Mouse (Mus musculus): ENCODE measurements around the gene Klk5.

The Klk5 gene

GRCm38 (mm10) chr7:43841701-43842100 lies at the start of gene Klk5:
Gene Klk5 (plus strand): TSS chr7:43841971.
- no peak for DNase-seq (ENCODE audit: low read depth, low spot score)

- no peak for DNase-seq (ENCODE audit: low read depth, low spot score)
Observed at GRCm38 (mm10) chr7:43796355-43796754, 45.4 kb upstream of the Klk5 start.

- peak; percentile 36 for DNase-seq (ENCODE audit: low read depth, low spot score)
Observed at GRCm38 (mm10) chr7:43797333-43797769, 44.4 kb upstream of the Klk5 start, which contains the start of gene Klk8. Gene Klk8 (plus strand): TSS chr7:43797577.

- peak; percentile 50 for DNase-seq (ENCODE audit: low read depth, low spot score)
Observed at GRCm38 (mm10) chr7:43797844-43798462, 43.8 kb upstream of the Klk5 start.

- DNase-seq (ENCODE audit: low read depth, low spot score): no peak
Observed at GRCm38 (mm10) chr7:43799876-43800275, 41.9 kb upstream of the Klk5 start.

GRCm38 (mm10) chr7:43810994-43811393 lies 30.8 kb upstream of the Klk5 start, which contains the start of gene Klk7:
Gene Klk7 (plus strand): TSS chr7:43811294.
- DNase-seq (ENCODE audit: low read depth, low spot score): no peak

- DNase-seq (ENCODE audit: low read depth, low spot score): no peak
Observed at GRCm38 (mm10) chr7:43815211-43815610, 26.6 kb upstream of the Klk5 start.

- peak; percentile 78 for DNase-seq (ENCODE audit: low read depth, low spot score)
Observed at GRCm38 (mm10) chr7:43816746-43817145, 25.0 kb upstream of the Klk5 start.

GRCm38 (mm10) chr7:43821581-43821980 lies 20.2 kb upstream of the Klk5 start:
- no peak for DNase-seq (ENCODE audit: low read depth, low spot score)

GRCm38 (mm10) chr7:43824199-43824598 lies 17.6 kb upstream of the Klk5 start, which contains the start of gene Klk6:
Gene Klk6 (plus strand): TSS chr7:43824499.
- no peak for DNase-seq (ENCODE audit: low read depth, low spot score)

- no peak for DNase-seq (ENCODE audit: low read depth, low spot score)
Observed at GRCm38 (mm10) chr7:43826056-43826455, 15.7 kb upstream of the Klk5 start.

GRCm38 (mm10) chr7:43827706-43828105 lies 14.1 kb upstream of the Klk5 start:
- no peak for DNase-seq (ENCODE audit: low read depth, low spot score)

GRCm38 (mm10) chr7:43829006-43829405 lies 12.8 kb upstream of the Klk5 start:
- DNase-seq (ENCODE audit: low read depth, low spot score): no peak

- no peak for DNase-seq (ENCODE audit: low read depth, low spot score)
Observed at GRCm38 (mm10) chr7:43843801-43844200, 2.0 kb downstream of the Klk5 start.

GRCm38 (mm10) chr7:43851616-43852015 lies 9.8 kb downstream of the Klk5 start:
- DNase-seq (ENCODE audit: low read depth, low spot score): no peak

- peak; percentile 40 for DNase-seq (ENCODE audit: low read depth, low spot score)
Observed at GRCm38 (mm10) chr7:43854642-43855380, 13.0 kb downstream of the Klk5 start.

- no peak for DNase-seq (ENCODE audit: low read depth, low spot score)
Observed at GRCm38 (mm10) chr7:43855709-43856108, 13.9 kb downstream of the Klk5 start.

- DNase-seq (ENCODE audit: low read depth, low spot score): peak; percentile 71
Observed at GRCm38 (mm10) chr7:43856307-43856706, 14.5 kb downstream of the Klk5 start.

GRCm38 (mm10) chr7:43857501-43857900 lies 15.7 kb downstream of the Klk5 start:
- peak; percentile 25 for DNase-seq (ENCODE audit: low read depth, low spot score)

GRCm38 (mm10) chr7:43860411-43860810 lies 18.6 kb downstream of the Klk5 start:
- no peak for DNase-seq (ENCODE audit: low read depth, low spot score)

GRCm38 (mm10) chr7:43873237-43873636 lies 31.5 kb downstream of the Klk5 start:
- DNase-seq (ENCODE audit: low read depth, low spot score): peak; percentile 82

- DNase-seq (ENCODE audit: low read depth, low spot score): peak; percentile 32
Observed at GRCm38 (mm10) chr7:43873674-43874073, 31.9 kb downstream of the Klk5 start.

- no peak for DNase-seq (ENCODE audit: low read depth, low spot score)
Observed at GRCm38 (mm10) chr7:43874868-43875375, 33.2 kb downstream of the Klk5 start.
